Mouse (Mus musculus): ENCODE results near the gene Slc23a4.

Gene Slc23a4

GRCm38 (mm10) chr6:34954926-34955861 is 33.0 kb downstream of the Slc23a4 start:
- peak; percentile 48 for DNase-seq

GRCm38 (mm10) chr6:34951956-34952667 is 36.1 kb downstream of the Slc23a4 start:
- peak in 1 of 2 experiments; percentile 27 for DNase-seq

- no peak for DNase-seq
Measured at GRCm38 (mm10) chr6:34951518-34951917, 36.7 kb downstream of the Slc23a4 start.

GRCm38 (mm10) chr6:34948461-34948860 is 39.7 kb downstream of the Slc23a4 start:
- no peak for DNase-seq

GRCm38 (mm10) chr6:34946486-34947079 is 41.6 kb downstream of the Slc23a4 start:
- DNase-seq: no peak

- no peak for DNase-seq
Measured at GRCm38 (mm10) chr6:34943499-34943898, 44.7 kb downstream of the Slc23a4 start.

- no peak for DNase-seq
Measured at GRCm38 (mm10) chr6:34942446-34942845, 45.8 kb downstream of the Slc23a4 start.

- no peak for DNase-seq
Measured at GRCm38 (mm10) chr6:34941496-34941895, 46.7 kb downstream of the Slc23a4 start.

GRCm38 (mm10) chr6:34939451-34939850 is 48.8 kb downstream of the Slc23a4 start:
- DNase-seq: no peak

- no peak for DNase-seq
Measured at GRCm38 (mm10) chr6:34938929-34939325, 49.3 kb downstream of the Slc23a4 start.

GRCm38 (mm10) chr6:34938280-34938928 is 49.8 kb downstream of the Slc23a4 start:
- DNase-seq: peak; percentile 33 to 41

- no peak for DNase-seq
Measured at GRCm38 (mm10) chr6:34936743-34937142, 51.5 kb downstream of the Slc23a4 start.

- no peak for DNase-seq
Measured at GRCm38 (mm10) chr6:34932633-34933032, 55.6 kb downstream of the Slc23a4 start.

- DNase-seq: no peak
Measured at GRCm38 (mm10) chr6:34927594-34927993, 60.6 kb downstream of the Slc23a4 start.

GRCm38 (mm10) chr6:34927156-34927555 is 61.0 kb downstream of the Slc23a4 start:
- peak; percentile 80 to 81 for DNase-seq

- peak; percentile 45 to 63 for DNase-seq
Measured at GRCm38 (mm10) chr6:34921941-34922340, 66.3 kb downstream of the Slc23a4 start.

- no peak for DNase-seq
Measured at GRCm38 (mm10) chr6:34920631-34921030, 67.6 kb downstream of the Slc23a4 start.

- DNase-seq: no peak
Measured at GRCm38 (mm10) chr6:34919956-34920355, 68.2 kb downstream of the Slc23a4 start, which contains the start of gene Stra8. Gene Stra8, plus strand, starts transcription at chr6:34920163.

GRCm38 (mm10) chr6:34919146-34919545 is 69.1 kb downstream of the Slc23a4 start:
- no peak for DNase-seq

- no peak for DNase-seq
Measured at GRCm38 (mm10) chr6:34914462-34914861, 73.7 kb downstream of the Slc23a4 start.

GRCm38 (mm10) chr6:34913341-34914040 is 74.7 kb downstream of the Slc23a4 start:
- DNase-seq: no peak
